Mouse (Mus musculus) stomach, postnatal 0 days (tissue): ENCODE measurements around the gene N4bp1. TPM values are rescaled to one million over a fixed set of nuclear protein-coding genes. Genes with fewer than 3 reads are reported as not detected.
A peak's percentile ranks its signal among the peaks of the same experiment; 100 is the strongest.

Experiments used
- ATAC-seq: fragments of 200-750 bp; cut with Nextera tagmentation; 2 replicates; pipeline ENCODE4 v1.8.0; 2017; ENCODE audit not compliant: low FRiP score, low TSS enrichment
- DNase-seq: peaks from one replicate; pipeline ENCODE4 v3.0.0-alpha.2; 2016; ENCODE audit warnings: low spot score
- H3K27ac ChIP-seq: fragments of 300-500 bp; sonication (generic); replicated peaks from 2 replicates; pipeline ENCODE4 v1.5.1; 2014; ENCODE audit warnings: mild to moderate bottlenecking, control low read depth
- H3K27me3 ChIP-seq: fragments of 300-500 bp; sonication (generic); 2 replicates; pipeline ENCODE4 v1.6.1; 2014; ENCODE audit warnings: low read length; ENCODE audit not compliant: control insufficient read depth, insufficient read depth
- H3K36me3 ChIP-seq: fragments of 300-500 bp; sonication (generic); 2 replicates; pipeline ENCODE4 v1.6.1; 2014; ENCODE audit warnings: low read length, mixed read lengths; ENCODE audit not compliant: control insufficient read depth, insufficient read depth
- H3K4me1 ChIP-seq: fragments of 300-500 bp; sonication (generic); replicated peaks from 2 replicates; pipeline ENCODE4 v1.6.1; 2014; ENCODE audit warnings: antibody characterized with exemption; ENCODE audit not compliant: control insufficient read depth, insufficient read depth
- H3K4me2 ChIP-seq: fragments of 300-500 bp; sonication (generic); replicated peaks from 2 replicates; pipeline ENCODE4 v1.6.1; 2014; ENCODE audit warnings: low read depth, mild to moderate bottlenecking, control low read depth, moderate library complexity
- H3K4me3 ChIP-seq: fragments of 300-500 bp; sonication (generic); 2 replicates; pipeline ENCODE4 v1.5.1; 2014; ENCODE audit warnings: low read depth, low read length, control low read depth
- H3K9ac ChIP-seq: fragments of 300-500 bp; sonication (generic); 2 replicates; pipeline ENCODE4 v1.6.1; 2014; ENCODE audit warnings: mild to moderate bottlenecking, low read length, control low read depth, mixed read lengths
- H3K9me3 ChIP-seq: fragments of 300-500 bp; sonication (generic); 2 replicates; pipeline ENCODE4 v1.6.1; 2016; ENCODE audit warnings: low read length; ENCODE audit not compliant: control insufficient read depth
- CTCF ChIP-seq: IDR thresholded peaks from 2 replicates; pipeline ENCODE4 v1.5.1; 2016; ENCODE audit warnings: antibody characterized with exemption, low read depth, mild to moderate bottlenecking, moderate library complexity
- EP300 ChIP-seq: optimal IDR thresholded peaks from 2 replicates; pipeline ENCODE3; 2016; ENCODE audit warnings: antibody characterized with exemption
- WGBS: fragments of 180-500 bp; shearing (Covaris S2); extraction: QIAGEN DNeasy Blood & Tissue Kit; methylation state at CpG from one replicate; pipeline ENCODE4 v1.1.7; 2014; 5-methylcytosine and 5-hydroxymethylcytosine counted together
- polyA plus RNA-seq: library from polyadenylated mRNA; unstranded; fragments of >200 nt; fragmentation: Nextera tagmentation; extraction: Ambion mirVana; gene quantifications from 2 replicates; pipeline ENCODE4 v1.2.1, GENCODE M21; 2015

The N4bp1 gene
- polyA plus RNA-seq, 1 experiment from 2014 or later: 6.5 TPM

DNA sequence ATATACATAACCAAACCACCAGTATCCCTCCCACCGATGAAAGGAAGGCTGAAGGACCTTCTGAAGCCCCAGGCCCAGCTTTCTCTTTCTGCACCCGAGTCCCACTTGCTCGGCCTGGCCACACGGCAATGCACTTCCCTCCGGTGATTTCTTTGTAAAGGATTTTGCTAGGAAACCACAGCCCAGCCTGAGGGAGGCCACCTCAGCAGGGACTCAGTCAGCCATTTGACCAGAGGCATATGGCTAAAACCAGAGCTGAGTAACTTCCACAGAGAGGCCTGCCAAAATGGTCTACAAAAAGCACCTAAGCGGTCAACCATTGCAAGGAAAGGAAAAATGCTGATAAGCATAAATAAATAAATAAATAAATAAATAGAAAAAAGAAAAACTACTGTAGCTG is 90.3 kb downstream of the N4bp1 start:
- no peak overlapping the region for H3K4me2 ChIP-seq
- DNase-seq: no peak
- H3K36me3 ChIP-seq: no peaks in the 10 kb centered on the region
- no peak overlapping the region for H3K27ac ChIP-seq
- H3K4me1 ChIP-seq: no peaks in the 10 kb centered on the region
- ATAC-seq: no peak
- H3K27me3 ChIP-seq: no peaks in the 10 kb centered on the region
- H3K9me3 ChIP-seq: no peaks in the 10 kb centered on the region
- no peak overlapping the region for H3K4me3 ChIP-seq
- no peak overlapping the region for H3K9ac ChIP-seq
- TF ChIP-seq CTCF (no peak), EP300 (no peak)
- 56% methylated on average over 6 of the region's 6 CpGs for WGBS

DNA sequence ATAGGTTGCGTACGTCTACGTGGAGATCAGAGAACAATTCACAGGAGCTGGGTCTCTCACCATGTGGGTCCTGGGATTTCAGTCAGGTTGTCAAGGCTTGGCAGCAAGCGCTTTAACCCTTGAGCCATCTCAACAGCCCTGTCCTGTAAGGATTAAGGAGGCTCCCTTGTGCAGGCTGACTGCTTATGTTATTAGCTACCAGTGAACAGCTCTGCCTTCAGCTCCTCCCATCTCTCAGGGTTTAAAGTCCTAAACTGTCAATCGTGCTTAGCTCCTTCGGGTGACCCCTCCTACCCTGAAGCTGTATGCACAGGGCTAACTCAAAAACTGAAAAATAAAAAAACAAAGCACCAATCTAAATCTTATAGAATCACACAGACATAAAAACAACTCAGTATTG is 93.5 kb downstream of the N4bp1 start:
- Histone ChIP-seq H3K9me3 (no peaks in the 10 kb centered on the region), H3K4me1 (no peaks in the 10 kb centered on the region; the same call in 1 of the 2 replicates), H3K27ac (no peak overlapping the region), H3K27me3 (no peaks in the 10 kb centered on the region), H3K36me3 (no peaks in the 10 kb centered on the region), H3K4me3 (no peak overlapping the region), H3K4me2 (no peak overlapping the region), H3K9ac (no peak overlapping the region)
- no peak for DNase-seq
- ATAC-seq: peak; percentile 36; the same call in 1 of the 2 replicates
- 57% methylated on average over 6 of the region's 6 CpGs for WGBS
- TF ChIP-seq CTCF: no peak
- TF ChIP-seq EP300: no peak

DNA sequence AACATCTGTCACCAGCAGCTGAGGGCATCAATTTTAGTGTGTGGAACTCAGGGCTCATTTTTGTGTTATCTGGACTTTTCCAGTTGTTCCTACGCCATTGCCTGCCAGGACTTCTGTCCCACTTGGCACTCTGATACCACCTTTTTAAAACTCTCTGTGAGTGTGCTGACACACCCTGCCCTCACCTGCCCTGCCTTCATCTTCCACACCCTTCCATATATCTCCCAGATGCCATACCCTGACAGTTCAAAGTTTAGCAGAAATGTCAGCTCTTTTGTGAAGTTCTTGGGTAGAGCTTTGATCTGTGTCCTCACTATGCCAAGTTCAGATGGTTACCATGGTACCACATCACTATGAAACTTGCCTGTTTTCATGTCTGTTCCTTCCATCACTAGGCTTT is 95.5 kb downstream of the N4bp1 start:
- ATAC-seq (0 out of 2 replicates have a peak, but pooled peaks have one; percentile 21), DNase-seq (no peak)
- 54% methylated on average over 1 of the region's 1 CpGs for WGBS
- H3K27ac ChIP-seq: peak overlapping the region; percentile 80
- H3K27me3 ChIP-seq: no peaks in the 10 kb centered on the region
- no peak overlapping the region for H3K9ac ChIP-seq
- no peaks in the 10 kb centered on the region; the same call in 1 of the 2 replicates for H3K4me1 ChIP-seq
- H3K9me3 ChIP-seq: no peaks in the 10 kb centered on the region
- no peak for TF ChIP-seq CTCF
- TF ChIP-seq EP300: peak; percentile 91
- no peaks in the 10 kb centered on the region for H3K36me3 ChIP-seq
- no peak overlapping the region for H3K4me3 ChIP-seq
- no peak overlapping the region for H3K4me2 ChIP-seq

DNA sequence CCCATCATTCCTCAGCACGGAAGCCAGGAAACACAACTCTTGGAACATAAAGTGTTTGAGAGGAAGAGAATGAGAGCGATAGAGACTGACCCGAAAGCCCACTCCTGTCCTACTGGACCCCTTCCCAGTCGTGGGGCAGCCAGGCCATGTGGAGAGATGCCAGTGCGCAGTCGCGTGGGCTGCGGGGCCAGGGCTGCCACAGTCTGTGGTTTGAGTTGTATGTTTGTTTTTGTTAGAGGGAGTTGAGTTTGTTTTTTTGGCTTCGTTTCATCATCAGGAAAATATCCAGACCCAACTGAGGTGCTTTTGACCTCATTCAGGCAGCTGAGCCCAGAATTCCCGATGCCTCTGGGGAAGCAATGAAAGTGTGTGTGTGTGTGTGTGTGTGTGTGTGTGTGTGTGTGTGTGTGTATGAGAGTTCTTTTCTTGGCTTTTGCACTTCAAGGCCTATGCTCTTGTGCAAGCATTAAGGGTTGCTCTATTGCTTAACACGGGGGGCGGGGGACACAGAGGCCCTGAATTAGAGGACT is 97.1 kb downstream of the N4bp1 start:
- no peaks in the 10 kb centered on the region for H3K27me3 ChIP-seq
- no peak overlapping the region for H3K4me3 ChIP-seq
- ATAC-seq (no peak), DNase-seq (no peak)
- peak overlapping the region; percentile 80 for H3K27ac ChIP-seq
- no peaks in the 10 kb centered on the region for H3K9me3 ChIP-seq
- no peaks in the 10 kb centered on the region for H3K36me3 ChIP-seq
- H3K4me1 ChIP-seq: no peaks in the 10 kb centered on the region; the same call in 1 of the 2 replicates
- no peak overlapping the region for H3K4me2 ChIP-seq
- no peak overlapping the region for H3K9ac ChIP-seq
- 49% methylated on average over 12 of the region's 12 CpGs for WGBS
- no peak for TF ChIP-seq EP300
- TF ChIP-seq CTCF: no peak

DNA sequence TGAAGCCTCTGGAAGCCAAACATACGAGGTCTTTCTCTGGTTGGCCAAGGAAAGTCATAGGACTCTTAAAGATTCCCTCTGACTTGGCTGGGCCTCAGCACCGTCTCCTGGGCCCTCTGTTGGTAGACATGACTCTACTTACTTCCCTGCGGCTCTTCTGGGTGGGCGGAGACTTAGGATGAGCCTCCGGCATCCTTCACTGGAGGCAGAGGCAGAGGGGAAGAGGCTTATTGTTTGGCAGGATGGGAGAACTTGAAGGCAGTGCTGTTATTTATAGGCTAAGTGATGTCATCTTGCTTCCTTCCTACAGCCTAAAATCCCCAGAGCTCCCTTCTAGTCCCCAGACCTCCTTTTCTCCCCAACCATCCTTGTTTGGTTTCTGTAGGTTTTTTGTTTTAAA is 98.6 kb downstream of the N4bp1 start:
- no peak overlapping the region for H3K9ac ChIP-seq
- no peaks in the 10 kb centered on the region for H3K36me3 ChIP-seq
- H3K9me3 ChIP-seq: no peaks in the 10 kb centered on the region
- no peak for TF ChIP-seq CTCF
- TF ChIP-seq EP300: no peak
- no peak overlapping the region for H3K4me3 ChIP-seq
- ATAC-seq (no peak), DNase-seq (no peak)
- H3K27me3 ChIP-seq: no peaks in the 10 kb centered on the region
- no peak overlapping the region for H3K27ac ChIP-seq
- H3K4me1 ChIP-seq: no peaks in the 10 kb centered on the region; the same call in 1 of the 2 replicates
- no peak overlapping the region for H3K4me2 ChIP-seq
- WGBS: 60% methylated on average over 5 of the region's 5 CpGs

DNA sequence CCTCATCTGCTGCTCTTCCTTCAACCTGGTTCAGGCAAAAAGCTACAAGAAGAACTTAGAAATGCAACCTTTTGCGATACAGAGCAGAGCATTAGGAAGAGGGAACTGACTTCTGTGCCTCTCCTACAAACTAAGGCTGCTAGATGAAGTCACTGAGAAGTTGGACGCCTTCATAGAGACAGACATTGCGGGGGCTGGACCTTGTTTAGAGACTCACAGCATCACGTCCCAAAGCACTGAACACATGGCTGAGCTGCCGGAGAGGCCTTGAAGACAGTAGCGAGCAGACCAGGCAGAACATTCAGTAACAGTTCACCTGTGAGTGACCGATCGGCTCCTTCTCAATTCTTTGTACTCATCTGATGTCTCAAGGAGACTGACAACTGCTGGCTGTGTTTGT is 104.0 kb downstream of the N4bp1 start:
- DNase-seq (no peak), ATAC-seq (no peak)
- Histone ChIP-seq H3K9ac (no peak overlapping the region), H3K36me3 (no peaks in the 10 kb centered on the region), H3K4me3 (no peak overlapping the region), H3K27me3 (no peaks in the 10 kb centered on the region), H3K27ac (no peak overlapping the region), H3K4me2 (no peak overlapping the region), H3K4me1 (no peaks in the 10 kb centered on the region), H3K9me3 (no peaks in the 10 kb centered on the region)
- no peak for TF ChIP-seq EP300
- TF ChIP-seq CTCF: no peak
- 89% methylated on average over 8 of the region's 8 CpGs for WGBS
